Mouse (Mus musculus) cerebellum, postnatal 36 days (tissue): ENCODE data around the gene Crlf1.
"Not testable (repeated sequence)": the region's sequence is repeated elsewhere in the genome, so short reads cannot be mapped to it uniquely, and the experiment has no call there.

Experiments
- DNase-seq, 2 experiments: peaks; one replicate each; pipeline ENCODE4 v3.0.0; 2021 to 2022; ENCODE audit warnings: mixed read lengths in 2 of 2

The Crlf1 gene

DNA sequence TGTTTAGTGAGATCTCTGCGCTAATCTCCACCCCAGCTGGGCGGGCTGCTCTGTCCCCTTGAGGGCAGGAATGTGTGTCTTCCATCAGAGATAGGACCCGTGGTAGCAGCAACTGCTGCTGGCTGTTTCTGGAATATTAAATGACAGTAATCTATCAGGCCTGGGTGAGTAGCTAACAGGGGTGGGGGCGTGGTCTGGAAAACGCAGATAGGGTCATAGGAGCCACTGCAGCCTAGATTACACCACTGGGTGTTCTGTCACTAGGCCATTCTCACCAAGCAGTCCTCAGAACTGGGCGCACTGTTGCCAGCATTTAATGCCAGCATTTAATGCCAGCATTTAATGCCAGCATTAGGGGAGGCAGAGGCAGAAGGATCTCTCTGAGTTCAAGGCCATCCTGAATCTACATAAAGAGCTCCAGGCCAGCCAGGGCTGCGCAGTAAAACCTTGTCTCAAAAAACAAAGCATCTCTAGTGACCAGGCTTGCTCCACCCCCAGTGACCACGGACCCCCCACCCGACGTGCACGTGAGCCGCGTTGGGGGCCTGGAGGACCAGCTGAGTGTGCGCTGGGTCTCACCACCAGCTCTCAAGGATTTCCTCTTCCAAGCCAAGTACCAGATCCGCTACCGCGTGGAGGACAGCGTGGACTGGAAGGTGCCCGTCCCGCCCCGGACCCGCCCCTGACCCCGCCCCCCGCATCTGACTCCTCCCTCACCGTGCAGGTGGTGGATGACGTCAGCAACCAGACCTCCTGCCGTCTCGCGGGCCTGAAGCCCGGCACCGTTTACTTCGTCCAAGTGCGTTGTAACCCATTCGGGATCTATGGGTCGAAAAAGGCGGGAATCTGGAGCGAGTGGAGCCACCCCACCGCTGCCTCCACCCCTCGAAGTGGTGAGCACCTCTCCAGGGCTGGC lies 7.7 kb downstream of the Crlf1 start:
- DNase-seq, result peak; percentile 73

DNA sequence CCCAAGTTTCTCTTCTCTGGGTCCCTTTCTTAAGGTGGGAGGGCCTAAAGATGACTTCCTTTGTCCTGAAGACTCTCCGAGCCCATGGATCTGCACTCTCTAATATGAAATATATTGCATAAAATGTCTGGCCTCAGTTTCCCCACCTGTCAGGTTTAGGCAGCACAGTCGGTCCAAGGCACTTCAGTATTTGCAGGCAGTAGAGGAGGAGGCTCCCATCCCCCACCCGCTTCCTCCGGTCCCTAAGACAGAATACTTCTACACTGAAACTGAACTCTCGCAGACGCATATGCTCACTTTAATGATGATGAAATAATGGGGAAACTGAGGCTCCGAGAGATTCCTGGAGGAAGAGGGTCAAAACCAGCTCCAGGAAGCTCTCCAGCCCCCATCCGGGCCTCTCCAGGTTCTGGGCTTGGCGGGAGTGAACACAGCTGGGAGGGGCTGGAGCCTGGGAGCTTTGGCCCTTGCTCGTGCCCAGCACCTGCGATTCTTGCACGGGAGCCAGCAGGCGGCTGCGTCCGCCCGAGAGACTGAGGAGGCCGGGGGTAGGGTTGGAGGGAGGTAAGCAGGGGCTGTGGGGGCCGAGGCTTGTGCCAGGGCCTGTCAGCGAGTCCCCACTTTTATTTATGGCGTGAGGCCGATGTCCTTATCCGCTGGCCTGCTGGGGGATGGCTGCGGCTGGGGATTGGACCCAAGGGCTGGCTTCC lies 9.0 kb downstream of the Crlf1 start:
- peak; percentile 44 to 52 for DNase-seq

DNA sequence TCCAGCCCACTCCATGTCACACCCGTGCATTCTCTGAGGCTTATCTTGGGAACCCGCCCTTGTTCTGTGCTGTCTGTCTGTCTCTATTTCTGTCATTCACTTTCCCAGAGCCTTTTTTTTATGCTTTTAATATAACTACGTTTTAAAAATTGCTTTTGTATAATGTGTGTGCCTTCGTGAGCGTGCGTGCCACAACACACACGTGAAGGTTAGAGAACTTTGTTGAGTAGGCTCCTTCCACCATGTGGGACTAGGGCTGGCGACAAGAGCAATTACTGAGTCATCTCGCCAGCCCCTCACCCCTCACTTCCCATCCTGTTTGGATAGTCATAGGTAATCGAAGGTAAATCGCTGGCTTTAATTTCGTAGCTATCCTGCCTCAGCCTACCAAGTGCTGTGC lies 9.6 kb downstream of the Crlf1 start:
- DNase-seq, result no peak

DNA sequence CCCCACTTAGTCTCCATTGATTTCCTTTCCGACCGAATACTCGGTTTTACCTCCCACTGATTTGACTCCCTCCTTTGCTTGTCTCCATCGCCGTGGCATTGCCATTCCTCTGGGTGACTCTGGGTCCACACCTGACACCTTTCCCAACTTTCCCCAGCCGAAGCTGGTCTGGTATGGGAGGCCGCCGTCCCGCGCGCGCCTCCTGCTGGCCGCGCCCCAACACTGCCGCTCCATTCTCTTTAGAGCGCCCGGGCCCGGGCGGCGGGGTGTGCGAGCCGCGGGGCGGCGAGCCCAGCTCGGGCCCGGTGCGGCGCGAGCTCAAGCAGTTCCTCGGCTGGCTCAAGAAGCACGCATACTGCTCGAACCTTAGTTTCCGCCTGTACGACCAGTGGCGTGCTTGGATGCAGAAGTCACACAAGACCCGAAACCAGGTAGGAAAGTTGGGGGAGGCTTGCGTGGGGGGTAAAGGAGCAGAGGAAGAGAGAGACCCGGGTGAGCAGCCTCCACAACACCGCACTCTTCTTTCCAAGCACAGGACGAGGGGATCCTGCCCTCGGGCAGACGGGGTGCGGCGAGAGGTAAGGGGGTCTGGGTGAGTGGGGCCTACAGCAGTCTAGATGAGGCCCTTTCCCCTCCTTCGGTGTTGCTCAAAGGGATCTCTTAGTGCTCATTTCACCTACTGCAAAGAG lies 10.2 kb downstream of the Crlf1 start:
- peak; percentile 78 for DNase-seq

DNA sequence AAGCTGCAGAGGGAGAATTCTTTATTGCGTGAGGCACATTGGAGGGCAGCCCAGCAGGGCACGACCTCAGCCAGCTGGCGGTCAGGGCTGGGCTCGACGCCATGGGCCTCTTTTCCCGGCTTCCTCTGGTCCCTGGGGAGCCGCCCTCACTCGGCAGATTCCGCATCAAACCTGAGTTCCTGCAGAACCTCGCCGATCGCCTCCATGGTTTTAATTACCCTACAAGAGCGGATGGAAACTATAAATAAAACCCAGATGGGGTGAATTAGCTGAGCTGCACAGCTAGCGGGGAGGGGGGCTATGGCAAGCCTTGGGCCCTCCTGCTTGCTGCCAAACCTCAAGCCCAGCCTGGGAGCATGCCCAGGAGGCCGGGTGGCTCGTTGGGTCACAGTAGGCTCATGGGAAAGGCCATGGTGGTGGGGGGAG lies 11.3 kb downstream of the Crlf1 start:
- peak; percentile 40 to 59 for DNase-seq

DNA sequence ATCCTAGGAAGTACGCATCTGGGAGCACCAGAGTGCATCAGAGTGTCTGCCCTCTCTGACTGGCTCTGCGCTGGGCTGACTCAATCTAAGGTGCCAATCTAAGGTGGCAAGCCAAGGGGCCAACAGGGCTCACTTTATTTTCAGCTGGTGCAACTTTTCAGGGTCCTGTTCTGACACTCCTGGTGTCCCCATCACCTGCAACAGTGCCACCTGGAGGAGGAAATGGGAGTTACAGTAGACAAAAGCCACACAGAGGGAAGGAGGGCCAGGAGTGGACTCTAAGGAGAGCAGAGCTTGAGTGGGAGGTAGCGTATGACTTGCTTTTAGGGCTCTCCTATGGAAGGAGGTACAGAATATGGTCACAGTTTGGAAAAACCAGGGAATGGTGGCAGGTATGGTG lies 11.9 kb downstream of the Crlf1 start:
- peak; percentile 80 to 91 for DNase-seq

DNA sequence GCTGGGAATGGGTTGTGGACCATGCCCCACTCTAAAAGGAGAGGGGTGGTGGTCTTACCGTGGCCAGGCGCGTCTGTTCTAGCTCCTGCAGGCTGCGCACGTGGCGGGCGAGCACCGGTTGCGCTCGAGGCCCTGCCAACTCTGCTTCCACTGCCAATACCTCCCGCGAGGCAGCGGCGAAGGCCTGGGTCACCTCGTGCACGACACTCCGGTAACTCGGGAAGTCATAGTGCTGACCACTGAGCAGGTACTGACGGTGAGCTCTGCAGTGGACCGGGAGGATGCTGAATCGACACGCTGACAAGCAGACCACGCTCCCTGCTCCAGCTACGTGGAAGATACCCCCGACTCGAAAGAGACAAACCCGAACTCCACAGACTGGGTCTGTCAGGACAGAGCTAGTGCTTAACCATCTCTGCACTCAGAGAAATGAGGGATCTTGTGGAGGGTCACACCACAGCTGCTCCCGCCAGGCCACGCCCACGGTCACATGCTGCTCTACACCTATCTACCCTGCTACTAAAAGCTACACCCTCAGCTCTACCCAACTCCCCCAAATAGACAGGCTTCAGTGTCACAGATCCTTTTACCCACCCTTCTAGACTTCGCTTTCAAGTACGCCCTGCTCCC lies 12.9 kb downstream of the Crlf1 start:
- DNase-seq, result peak in 1 of 2 experiments; percentile 32

DNA sequence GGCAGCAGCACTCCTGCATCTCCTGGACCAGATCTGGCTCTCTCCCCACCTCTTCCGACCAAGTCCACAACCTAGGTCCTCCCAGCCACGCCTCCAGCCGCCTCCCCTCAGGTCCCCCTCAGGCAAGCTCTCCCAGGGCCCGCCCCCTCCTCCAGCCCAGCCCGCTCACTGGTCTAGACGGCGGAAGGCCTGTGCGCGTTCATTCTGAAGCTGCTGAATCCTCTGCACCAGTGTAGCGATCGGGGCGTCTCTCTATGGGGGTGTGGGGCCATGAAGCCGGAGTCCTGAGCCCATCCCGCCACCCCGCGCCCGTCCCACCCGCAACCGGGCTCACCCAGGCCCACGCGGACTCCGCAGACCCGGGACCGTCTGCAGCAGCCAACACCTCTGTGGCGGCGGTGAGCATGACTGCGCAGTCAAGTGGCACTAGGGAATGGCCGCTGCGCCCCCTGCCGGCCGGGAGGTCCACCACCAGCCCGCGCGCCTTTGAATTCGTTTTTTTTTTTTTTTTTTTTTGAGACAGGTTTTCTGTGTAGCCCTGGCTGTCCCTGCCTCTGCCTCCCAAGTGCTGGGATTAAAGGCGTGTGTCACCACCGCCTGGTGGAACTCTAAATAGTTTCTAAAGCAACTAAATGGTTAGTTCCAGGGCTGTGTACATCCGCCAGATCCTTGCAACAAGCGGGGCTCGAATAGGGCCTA lies 13.5 kb downstream of the Crlf1 start, which contains the start of gene Rex1bd:
Rex1bd (minus strand) TSS at position 425 of the 699 bp plus-strand sequence.
- peak; percentile 95 to 97 for DNase-seq

DNA sequence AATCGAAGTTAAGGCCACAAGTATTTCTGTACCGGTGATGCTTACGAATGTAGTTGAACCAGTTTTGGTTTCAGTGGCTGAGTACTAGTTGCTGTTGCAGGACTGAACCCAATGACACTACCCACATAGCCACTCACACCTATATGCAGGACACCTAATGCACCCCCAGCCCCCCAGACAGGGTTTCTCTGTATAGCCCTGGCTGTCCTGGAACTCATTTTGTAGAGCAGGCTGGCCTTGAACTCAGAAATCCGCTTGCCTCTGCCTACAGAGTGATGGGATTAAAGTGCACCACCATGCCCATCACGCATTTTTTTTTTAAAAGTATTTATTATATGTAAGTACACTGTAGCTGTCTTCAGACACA lies 14.1 kb downstream of the Crlf1 start:
- DNase-seq, result no peak

DNA sequence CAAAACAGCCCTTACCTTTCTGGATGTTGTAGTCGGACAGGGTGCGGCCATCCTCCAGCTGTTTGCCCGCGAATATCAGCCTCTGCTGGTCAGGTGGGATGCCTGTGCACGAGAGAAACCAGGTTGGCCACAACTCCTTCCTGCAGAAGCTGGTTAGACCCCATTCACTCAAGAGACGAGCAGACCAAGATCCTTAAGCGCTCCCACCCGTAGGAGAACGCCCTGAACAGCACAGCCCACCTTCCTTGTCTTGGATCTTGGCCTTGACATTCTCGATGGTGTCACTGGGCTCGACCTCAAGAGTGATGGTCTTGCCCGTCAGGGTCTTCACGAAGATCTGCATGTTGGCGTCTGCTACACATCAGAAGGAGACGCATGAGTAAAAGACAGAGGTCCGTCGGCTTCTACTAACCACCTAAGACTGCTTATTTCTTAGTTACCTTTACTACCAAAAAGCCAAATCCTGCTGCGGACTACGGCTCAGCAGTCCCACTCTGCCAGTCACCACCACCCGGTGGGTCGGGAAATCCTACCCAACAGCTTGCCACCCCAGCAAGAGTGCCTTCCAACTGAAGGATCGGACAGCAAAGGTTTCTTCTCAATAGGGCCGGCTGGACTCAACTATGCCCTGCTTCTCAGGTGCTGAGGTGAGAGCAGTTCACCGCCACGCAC lies 16.5 kb downstream of the Crlf1 start:
- no peak for DNase-seq

DNA sequence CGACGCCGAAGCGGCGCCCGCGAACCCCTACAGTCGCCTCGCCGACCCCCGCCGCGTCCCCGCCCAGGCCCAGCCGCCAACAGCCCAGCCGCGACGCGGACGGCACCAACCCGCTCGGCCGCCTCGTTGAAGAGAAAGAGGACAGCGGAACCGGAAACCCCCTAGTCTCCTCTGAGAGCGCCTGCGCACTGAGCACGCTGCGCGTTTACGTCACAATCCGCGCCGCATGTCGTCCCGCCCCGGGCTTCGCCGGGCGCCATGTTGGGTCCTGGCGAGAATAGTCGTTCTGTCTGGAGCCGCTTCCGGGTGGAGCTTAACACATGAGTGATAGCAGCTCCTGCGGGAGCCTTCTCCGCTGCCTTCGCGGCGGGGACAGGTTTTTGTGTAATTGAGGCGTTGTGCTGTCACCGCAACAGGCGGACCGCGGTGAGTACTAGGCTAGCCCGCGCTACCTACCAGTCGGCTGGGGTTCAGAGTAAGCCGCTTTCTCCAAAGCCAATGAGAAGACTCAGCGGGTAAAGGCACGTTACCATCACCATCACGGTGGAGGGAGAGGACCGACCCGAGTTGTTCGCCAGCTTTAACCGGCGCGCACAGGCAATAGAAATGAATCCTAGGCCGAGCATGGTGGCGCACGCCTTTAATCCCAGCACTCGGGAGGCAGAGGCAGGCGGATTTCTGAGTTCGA lies 17.4 kb downstream of the Crlf1 start, which contains the start of gene Uba52:
Uba52 (minus strand) TSS at position 574 of the 688 bp plus-strand sequence.
- peak; percentile 97 to 98 for DNase-seq

DNA sequence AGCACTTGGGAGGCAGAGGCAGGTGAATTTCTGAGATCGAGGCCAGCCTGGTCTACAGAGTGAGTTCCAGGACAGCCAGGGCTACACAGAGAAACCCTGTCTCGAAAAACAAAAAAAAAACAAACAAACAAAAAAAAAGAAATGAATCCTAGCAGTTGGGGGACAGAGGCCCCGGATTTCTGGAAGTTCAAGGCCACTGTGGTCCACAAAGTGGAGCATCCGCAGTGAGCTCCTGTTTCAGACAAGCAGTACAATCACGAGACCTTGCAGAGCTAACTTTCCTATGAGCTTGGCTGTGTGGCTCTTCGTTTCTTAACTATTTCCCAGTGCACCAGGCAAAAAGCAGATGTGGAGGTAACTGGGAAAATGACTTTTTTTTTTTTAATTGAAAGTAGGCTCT lies 18.2 kb downstream of the Crlf1 start:
- DNase-seq, result not testable (repeated sequence)

DNA sequence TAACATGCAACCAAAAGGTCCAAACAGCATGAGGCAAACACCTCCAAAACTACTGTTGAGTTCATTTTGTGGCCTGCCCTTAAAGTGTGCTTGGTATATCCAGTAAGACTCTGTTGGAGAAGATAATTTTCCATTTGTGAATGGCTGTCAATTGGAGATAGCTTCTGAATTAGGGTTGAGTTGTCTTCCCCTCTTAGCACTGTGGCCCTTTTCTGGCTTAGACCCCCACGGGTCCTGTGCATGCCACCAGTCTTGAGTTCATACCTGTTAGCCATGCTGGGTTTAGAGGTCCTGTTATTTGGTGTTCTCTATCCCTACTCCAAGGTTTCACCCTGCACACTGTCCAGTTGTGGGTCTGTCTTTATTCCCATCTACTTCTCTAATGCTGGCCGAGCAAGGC lies 18.8 kb downstream of the Crlf1 start:
- DNase-seq, result no peak

DNA sequence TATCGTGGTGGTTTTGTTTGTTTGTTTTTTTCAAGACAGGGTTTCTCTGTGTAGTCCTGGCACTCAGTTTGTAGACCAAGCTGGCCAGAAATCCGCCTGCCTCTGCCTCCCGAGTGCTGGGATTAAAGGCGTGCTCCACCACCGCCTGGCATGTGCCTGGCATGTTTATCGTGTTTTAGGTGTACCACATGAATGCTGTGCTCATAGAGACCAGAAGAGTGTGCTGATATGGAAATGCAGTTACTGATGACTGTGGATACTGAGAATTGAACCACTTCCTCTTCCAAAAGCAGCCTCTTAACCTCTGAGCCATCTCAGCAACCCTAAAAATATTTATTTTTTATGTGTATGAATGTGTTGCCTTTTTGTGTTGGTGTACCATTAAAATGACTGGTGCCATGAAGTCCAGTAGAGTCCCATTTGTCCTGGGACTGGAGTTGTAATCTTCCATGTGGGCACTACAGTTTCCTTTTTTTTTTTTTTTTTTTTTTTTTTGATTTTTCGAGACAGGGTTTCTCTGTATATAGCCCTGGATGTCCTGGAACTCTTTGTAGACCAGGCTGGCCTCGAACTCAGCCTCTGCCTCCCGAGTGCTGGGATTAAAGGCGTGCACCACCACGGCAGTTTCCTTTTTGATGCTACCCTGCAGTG lies 19.4 kb downstream of the Crlf1 start:
- DNase-seq, result no peak

DNA sequence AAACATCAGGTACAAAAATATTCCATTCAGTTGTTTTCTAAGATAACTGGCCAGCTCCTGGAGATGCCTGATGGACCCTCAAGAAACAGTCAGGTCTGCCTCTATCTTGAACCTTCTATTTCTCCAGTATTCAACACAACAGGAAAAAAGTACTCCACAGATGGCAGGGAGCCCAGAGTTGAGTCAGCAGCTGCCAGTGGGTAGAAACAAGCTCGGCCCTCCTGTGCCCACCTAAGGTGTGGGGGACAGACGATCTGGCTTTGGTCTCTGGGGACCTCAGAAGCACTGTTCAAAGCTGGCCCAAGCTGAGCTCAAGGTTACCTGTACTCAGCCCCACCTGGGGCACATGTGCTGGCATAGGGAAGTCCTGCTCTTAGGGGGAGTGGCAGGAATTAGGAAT lies 20.5 kb downstream of the Crlf1 start:
- no peak for DNase-seq

DNA sequence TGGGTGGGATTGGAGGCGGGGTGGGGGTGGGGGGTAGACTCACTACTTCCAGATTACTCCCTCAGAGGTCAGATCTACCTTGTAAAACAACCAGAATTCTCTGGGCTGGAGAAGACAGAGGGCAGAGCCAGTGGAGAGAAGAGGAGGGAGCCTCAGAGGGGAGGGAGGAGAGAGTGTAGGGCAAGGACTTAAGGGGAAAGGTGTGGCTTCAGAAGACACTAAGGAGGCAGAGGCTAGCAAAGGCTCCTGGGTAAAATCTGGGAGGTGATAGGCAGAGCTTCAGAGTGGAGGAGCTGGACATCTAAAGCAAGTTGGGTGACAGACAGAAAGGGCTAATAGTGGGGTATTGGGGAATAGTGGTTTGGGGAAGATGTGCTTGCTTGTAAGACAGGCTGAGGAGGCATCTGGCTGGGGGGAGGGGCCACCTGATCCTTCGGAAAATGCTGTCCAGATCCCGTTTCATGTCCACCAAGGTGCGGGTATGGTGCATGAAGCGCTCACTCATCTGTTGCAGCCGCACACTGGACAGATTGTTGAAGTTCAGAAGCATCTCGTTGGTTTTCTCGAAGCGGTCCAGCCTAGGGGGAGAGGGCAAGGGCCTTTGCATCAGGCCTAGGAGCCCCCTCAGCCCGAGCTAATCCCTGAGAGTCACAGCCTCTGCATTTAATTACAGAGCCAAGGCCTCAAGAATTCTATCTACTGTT lies 25.1 kb downstream of the Crlf1 start:
- no peak for DNase-seq

DNA sequence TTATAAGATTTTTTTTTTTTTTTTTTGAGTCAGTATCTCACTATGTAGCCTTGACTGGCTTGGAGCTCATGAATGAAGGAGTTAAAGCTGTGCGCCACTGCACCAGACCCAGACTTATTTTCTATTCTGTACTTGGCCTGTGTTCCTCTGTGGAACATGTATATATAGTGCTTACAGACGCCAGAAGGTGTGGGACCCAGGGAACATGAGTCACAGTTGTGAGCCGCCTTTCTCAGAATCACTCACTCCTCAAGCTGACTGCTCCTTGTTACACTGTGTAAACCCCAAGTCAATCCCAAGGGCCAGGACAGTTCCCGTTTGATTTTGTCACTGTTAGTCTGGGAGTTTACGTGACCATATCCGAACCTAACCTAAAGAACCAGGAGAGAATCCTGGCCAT lies 26.1 kb downstream of the Crlf1 start:
- DNase-seq, result no peak

DNA sequence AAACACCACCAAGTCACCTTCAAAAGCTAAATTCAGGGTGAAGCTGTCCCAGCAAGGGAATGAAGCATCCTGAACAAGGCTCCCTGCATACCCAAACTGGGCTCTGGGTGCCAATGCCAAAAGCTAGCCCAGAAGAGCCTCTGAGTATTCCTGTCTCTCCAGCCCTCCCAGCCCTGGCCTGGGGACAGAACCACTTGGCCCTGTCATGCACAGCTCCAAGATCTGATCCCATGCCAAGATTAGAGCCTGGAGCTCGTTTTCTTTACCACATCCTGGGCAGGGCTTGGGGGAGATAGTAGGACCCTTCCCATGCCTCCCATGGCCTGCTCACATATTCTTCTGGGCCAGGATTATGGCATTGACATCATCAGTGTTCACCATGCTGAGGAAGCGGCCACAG lies 26.6 kb downstream of the Crlf1 start:
- no peak for DNase-seq

DNA sequence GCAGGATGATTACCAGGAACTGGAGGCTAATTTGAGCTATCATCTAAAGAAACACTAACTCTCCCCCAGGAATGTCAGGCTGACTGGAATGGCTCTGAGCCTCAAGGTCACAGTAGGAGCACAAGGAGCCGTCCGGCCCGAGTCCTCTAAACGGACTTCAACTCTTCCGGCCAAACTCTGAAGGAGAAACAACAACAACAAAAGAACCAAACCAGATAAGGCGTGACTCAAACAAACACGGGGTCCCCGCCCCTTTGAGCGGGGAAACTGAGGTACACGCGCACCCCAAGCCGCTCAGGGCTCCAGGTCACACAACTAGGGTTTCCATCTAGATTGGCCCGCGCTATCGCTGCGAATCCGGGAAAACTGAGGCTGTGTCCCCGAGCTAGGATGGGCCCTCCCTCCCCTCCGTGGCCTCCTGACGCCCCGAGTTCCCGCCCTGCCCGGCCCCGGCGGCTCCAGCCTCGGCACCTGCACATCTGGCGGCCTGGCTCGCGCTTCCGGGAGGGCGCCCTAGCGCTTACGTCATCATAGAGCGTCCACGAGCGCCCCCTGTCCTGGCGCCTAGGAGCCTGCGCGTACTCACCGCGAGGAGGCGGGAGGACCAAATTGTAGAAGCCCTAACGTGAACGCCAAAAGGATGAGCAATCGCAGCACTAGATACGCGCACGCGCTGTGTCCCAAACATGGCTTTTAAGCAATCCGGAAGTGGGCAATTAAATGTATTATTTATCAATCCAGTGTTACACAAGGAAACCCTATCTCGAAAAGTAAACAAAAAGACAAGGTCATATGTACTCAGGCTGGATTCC lies 29.8 kb downstream of the Crlf1 start:
- DNase-seq, result peak; percentile 95
